Mouse (Mus musculus) thymus, postnatal 14 days (tissue): ENCODE measurements around the gene AB124611.
"Not testable (repeated sequence)": the region's sequence is repeated elsewhere in the genome, so short reads cannot be mapped to it uniquely, and the experiment has no call there.

ENCODE experiments used
- DNase-seq: peaks from one replicate; pipeline ENCODE4 v3.0.0; 2021

AB124611 gene

DNA sequence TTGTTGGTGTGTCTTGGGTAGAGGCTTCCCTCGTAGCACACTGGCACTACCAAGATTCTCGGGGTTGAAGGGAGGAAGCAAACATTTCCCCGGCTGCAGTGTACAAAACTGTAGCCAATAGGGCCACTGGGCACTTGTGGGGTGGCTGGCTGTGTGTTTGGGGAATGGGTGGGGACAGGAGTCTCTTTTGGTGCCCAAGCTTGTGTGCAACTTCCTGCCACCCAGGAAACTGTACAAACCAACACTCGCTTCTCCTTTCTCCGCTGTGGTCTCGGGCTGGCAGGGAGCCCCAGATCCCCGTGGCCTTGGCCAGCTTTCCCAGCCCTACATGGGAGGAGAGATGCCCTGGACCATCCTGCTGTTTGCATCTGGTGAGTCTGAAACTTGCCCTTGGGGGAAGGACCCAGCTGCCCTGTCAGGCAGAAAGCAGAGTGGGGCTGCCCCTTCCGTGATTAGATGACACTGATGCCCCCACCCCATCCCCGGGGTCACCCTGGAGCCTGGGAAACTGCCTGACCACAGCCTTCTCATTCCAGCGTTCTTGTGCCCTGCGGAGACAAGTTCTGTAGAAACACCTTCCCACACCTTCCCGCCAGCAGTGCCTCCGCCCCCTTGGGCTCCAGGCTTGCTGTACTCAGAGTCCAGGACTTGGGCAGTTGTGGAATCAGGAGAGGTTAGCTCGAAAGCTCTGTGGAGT lies at the start of gene AB124611:
Gene AB124611, plus strand, starts transcription at position 240 of the 697 bp plus-strand sequence.
- peak; percentile 67 for DNase-seq

DNA sequence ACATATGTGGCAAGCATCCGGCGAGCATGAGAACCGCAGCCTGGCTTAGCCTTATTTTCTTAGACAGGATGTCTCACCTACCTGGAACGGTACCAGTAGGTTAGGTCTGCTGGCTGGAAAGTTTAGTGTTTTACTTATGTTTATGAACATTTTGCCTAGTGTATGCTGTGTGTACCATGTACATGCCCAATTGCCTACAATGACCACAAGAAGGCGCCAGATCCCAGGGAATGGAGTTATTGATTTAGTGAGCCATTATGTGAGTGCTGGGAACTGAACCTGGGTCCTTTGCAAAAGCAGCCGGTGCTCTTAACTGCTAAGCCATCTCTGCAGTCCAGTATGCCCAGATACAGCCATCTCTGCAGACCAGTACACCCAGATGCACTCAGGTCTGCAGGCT lies 48.3 kb upstream of the AB124611 start:
- DNase-seq = no peak

DNA sequence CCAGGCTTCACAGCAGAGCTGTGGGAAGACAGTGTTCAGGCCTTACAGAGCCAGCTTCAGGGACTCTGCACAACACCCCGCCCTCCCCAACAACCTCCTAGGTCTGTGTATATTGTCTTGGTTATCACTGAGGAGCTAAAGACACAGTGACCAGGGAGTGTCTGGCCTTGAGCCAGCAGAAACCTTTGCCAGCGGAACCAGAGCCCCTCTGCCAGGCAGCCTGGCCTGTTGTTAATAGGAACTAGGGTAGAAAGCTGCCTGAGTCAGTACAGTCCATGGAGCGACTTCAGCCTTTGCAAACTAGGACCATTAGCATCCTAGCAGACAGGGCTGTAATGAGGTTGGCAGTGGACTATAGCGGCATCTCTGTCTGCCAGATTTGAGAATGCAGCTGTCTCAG lies 41.9 kb upstream of the AB124611 start:
- no peak for DNase-seq

DNA sequence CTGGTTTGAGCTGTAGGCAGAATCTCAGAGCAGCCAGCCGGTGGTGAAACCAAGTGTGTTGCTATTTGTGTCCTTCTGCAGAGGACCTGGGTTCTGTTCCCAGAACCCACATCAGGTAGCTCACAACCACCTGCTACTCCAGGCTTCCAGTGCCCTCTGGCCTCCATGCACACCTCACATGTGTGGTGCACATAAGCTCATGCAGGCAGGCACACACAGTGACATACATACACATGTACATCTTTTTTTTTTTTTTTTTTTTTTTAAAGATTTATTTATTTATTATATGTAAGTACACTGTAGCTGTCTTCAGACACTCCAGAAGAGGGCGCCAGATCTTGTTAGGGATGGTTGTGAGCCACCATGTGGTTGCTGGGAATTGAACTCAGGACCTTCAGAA lies 37.7 kb upstream of the AB124611 start:
- not testable (repeated sequence) for DNase-seq

DNA sequence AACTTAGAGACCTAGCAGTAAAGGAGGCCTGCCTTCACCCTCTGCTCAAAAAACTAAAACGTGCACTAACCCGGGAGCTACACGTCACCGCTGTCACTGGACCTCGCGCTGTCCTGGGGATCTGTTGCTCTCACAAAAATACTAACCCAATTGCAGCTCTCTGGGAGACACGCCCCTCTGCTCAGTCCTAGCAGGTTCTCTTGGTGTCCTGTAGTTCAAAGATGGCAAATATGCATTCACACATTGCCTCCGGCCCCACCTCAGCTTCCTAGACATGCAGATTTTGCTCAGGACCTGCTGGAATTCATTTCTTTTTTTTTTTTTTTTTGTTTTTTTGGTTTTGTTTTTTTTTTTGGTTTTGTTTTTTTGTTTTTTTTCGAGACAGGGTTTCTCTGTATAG lies 35.3 kb upstream of the AB124611 start:
- DNase-seq = no peak

DNA sequence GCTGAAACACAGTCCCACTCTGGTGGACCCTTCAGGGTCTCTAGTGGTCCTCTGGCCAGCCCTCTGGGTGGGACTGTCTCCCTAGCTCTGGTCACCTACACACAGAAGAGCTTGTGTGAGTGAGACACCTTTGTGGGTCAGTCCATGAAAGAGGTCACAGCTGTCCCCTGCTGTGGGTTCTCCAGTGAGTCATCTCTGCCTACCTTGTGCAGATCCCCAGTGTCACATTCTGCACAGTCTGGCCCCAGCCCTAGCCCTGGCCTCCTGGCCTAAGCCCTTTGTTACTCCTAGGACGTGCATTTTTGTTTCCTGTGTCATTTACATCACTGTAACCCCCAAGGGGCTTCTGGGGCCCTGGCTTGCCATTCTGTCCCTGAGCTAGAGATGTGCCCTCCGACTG lies 32.1 kb upstream of the AB124611 start:
- no peak for DNase-seq

DNA sequence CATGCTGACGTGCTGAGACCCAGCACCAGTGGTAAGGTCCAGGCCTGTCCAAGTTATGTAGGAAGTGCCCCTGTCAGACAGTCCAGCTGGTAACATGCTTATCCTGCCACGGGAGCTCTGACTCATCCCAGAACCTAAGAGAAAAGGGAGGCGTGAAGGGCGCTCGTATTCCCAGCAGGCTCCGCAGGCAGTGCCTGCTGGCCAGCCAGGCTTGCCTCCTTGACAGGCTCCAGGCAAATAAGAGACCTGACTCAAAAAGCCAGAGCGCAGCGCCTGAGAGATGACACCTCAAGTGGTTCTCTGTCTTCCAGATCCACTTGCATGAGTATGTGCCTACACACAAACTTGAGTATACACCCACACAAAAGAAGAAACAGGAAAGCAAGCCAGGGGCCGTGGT lies 31.2 kb upstream of the AB124611 start:
- no peak for DNase-seq

DNA sequence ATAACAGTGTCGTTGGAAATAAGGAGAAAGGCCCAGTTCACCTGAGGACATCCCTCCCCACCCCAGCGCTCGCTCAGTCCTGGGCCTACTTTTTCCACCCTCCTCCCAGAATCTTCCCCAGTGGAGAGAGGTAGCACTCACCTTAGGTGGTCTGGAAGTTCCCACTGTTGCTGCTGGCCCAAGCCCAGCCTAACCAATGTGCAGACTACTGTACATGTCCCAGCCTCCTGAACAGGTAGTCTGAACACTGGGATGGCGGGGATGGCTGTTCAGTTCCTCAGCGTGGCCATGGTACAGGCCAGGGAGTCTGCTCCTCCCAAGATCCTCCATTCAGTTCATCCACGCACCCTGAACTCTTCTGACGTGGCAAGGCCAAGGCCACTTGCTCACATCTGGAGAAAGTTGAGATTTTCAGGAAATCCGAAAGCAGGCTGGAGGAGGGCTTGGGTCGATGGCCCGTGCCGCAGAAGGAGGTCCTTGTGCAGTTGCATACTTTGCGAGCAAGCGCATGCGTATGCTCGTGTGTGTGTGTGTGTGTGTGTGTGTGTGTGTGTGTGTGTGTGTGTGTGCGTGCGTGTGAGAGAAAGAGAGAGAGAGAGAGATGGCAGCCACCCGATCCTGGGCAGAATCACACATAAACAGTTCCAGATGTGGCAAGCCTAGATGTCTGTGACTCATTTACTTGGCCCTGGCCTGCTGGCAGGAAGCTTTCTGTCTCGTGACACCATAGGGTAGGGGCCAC lies 29.5 kb upstream of the AB124611 start:
- no peak for DNase-seq

DNA sequence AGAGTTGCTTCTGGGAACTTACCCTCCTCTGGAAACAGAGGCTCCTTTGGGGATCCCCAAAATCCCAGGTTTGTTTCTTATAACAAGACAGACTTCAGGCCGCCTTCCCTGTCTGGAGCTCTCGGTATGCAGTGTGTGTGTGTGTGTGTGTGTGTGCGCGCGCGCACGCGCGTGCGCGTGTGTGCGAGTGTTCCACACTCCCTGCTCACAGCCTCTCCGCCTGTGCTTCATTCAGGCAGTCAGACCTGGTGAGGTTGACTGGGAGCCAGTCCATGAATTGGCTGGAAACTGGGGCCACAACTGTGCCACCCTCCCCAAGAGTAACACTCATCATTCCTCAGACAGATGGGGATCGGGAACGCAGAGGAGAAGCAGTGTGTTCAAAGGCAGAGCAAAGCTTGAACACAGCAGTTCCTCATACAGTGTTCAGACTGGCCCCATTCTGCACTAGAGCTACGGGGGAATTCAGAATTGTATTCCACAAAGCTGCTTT lies 28.9 kb upstream of the AB124611 start:
- DNase-seq = no peak

DNA sequence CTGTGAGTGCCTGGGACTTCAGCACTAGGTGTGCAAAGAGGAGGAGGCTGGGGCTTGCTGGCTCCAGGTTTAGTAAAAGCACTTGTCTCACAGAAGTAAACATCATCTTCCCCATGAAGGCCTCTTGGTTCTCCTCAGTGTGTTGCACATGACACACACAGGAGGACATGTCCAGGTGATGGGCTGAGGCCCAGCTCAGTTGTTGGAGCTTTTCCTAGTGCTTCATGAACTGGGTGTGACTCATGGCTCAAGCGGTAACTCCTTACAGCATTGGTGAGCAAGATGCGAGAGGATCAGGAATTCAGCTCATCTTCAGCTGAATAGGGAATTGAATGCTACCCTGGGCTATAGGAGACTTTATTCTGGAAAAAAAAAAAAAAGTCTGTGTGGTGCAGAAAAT lies 28.3 kb upstream of the AB124611 start:
- DNase-seq = no peak

DNA sequence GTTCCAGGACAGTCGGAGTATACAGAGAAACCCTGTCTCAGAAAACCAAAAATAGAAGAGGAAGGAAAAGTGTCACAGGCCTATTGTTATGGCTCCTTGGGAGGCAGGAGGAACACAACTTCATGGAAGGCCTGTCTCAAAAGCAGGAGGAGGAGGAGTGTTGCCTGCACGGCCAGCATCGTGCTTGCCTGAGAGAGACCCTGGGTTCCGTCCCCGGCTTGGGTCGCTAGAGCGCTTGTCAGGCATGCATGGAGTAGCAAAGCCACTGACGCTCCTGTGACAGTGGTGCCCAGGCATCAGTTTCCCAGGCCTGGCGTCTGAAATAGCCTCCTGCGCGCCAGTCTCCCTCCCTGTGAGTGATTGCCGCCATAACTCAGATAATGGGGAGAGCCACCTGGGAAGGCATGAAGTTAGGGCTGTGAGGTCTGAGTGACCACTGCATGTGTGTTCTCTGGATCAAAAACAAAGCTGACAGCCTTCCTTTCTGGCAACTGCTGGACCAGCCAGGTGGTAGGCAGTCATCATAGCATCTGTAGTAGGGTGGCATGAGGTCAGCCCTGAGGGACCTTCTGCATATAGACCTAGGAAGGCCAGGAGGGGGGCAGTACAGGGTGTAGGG lies 27.6 kb upstream of the AB124611 start:
- no peak for DNase-seq

DNA sequence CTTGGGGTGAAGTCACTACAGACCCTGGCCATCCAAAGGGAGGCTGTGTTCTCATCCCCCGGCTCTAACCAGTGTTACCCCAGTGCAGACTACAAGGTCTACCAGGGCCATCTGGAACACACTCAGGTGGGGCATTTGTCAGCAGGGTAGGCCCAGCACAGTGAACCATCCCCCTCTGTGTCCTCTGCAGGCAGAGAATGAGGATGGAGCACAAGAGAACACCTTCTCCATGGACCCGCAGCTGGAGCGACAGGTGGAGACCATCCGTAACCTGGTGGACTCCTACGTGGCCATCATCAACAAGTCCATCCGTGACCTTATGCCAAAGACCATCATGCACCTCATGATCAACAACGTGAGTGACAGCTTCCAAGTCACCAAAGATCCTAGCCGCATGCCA lies 22.6 kb upstream of the AB124611 start:
- DNase-seq = no peak

DNA sequence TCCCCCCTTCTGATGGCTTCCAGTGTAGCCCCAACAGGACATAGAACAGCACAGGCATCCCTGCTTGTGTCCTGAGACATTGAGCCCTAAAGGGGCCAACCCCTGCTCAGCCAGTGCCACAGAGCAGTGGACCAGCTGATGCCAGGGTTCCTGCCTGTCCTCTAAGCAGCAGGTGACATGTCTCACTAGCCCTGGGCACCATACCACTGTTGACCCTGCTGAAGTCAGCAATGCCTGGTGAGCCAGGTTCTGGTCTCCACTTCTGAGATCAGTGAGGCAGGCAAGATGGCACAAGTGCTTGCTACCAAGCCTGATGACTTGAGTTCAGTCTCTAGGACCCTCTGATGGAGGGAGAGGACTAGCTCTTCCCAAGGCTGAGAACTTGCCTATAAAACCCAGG lies 20.2 kb upstream of the AB124611 start:
- DNase-seq = no peak

DNA sequence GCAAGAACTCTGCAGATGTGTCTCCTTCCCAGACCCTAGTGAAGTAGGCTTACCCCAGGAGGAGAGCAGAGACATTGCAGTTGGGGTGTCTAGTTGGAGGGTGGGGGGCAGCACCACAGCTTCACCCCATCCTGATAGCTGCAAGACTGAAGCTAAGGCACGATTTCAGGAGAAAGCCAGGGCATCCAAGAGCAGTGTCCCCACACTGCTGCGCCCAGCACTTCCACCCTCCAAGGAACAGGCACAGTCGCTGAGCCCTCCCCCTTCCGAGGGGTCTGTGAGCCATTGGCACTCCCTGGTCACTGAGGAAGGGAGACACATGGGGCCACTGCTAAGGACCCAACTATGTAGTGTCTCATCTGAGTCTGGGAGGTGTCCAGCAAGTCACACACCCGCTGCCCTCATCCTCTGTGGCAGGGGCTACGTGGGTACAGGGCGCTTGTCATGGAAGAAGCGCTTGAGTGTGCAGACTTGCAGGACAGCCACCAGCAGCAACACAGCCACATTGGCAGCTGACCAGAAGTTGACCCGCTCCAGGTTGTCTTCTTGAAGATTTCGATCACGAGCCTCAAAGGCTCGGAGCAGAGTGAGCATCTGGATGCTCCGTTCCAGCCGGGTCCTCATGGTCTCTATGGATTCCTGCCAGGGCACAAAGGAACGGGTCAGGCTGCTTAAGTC lies 18.1 kb upstream of the AB124611 start:
- DNase-seq = no peak

DNA sequence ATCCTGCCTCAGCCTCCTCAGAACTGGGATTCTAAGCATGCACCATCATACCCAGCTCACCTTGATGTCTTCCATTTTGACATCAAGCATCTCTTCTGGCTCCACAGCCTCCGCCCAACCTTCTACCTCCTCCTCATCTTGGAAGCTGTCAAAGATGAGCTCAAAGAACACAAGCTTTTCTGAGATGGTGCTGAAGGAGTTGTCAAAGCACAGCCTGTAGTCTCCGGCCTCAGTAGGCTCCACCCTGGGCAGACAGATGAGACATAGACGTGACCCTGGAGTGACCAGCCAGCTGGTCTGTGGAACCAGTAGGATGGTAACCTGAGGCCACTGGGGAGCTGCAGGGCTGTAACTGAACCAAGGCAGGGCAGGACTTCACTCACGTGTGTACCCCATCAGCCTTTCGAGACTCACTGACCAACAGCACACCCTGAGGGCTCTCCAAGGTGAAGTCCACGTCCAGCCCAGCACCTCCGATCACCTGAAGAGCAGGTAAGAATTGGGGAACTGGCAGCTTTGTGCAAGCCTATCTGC lies 17.0 kb upstream of the AB124611 start:
- DNase-seq = no peak

DNA sequence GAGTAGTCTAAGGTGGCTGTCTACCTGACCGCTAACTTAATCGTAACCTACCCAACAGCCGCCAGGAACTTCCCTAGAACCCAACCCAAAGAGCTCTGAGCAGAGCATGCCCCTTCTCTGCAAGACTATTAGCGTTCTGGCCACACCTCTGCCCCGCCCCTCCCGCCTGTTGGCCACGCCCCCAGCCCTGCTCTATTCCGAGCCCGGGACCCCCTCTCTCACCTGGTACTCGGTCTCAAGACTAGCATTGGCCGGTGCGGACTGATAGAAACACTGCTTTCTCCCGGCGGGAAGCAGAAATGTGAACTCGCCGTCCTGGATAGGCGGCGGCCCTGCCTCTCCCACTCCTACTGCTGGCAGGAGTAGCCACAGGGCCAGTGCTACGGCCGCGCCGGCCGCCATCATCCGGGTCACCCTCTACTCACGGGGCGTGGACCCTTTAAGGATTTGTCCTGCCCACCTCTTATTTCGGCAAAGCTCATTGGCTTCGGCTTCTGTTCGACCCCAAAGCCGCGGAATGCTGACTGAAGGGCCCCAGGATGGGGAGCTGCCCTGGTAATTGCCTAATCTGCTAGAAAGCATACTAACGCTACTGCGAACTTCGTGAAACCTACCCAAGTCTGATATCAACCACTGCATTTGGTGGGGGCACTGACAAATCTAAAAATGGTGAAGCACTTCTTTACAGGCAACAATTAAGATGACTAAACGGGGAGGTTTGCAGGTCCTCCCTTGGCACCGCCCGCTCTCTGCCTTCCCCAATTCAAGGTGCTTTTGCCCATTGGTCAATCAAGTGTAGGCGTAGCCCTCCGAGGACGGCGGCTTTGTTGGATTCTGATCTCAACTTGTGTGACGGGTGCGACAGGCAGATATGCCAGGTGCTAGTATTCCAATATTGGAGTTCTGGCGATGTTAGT lies 15.9 kb upstream of the AB124611 start, which contains the start of gene Tmed1:
Gene Tmed1, minus strand, starts transcription at position 481 of the 917 bp plus-strand sequence.
- DNase-seq = peak; percentile 86

DNA sequence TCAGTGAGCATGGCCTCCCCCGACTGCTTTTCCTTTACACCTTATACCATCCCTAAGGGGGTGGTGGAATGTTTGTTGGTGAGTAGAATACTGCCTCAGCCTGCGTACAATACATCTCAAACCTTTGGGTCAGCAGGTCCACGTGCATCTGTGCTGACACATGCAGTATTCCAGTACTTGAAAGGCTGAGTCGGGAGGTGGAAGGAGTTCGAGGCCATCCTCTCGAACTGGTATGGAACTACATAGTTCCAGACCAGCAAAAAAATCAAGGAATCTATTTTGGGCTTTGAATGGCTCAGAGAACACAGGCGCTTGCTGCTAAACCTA lies 15.3 kb upstream of the AB124611 start:
- DNase-seq = no peak

DNA sequence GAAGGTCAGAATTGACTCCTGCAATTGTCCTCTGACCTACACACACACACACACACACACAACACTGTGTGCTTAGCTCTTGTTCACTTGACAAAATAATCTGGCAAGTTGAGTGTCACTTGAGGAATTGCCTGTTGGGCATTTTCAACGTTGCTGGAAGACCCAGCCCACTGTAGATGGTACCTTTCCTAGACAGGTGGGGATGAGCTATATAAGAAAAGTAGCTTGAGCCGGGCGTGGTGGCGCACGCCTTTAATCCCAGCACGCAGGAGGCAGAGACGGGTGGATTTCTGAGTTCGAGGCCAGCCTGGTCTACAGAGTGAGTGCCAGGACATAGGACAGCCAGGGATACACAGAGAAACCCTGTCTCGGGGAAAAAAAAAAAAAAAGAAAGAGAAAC lies 14.9 kb upstream of the AB124611 start:
- no peak for DNase-seq

DNA sequence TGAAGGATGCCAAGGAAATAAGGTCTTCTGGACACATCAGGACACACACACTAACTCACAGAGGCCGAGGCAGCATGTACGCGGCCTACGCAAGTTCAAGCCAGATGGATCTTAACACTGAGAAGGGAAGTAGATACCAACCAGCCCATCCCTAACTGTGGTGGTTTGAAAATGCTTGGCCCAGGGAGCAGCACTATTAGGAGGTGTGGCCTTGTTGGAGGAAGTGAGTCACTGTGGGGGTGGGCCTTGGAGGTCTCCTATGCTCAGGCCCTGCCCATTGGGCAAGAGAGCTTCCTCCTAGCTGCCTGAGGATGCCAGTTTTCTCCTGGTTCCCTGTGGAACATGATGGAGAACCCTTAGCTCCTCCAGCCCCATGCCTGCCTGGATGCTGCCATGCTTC lies 12.5 kb upstream of the AB124611 start:
- DNase-seq = no peak

DNA sequence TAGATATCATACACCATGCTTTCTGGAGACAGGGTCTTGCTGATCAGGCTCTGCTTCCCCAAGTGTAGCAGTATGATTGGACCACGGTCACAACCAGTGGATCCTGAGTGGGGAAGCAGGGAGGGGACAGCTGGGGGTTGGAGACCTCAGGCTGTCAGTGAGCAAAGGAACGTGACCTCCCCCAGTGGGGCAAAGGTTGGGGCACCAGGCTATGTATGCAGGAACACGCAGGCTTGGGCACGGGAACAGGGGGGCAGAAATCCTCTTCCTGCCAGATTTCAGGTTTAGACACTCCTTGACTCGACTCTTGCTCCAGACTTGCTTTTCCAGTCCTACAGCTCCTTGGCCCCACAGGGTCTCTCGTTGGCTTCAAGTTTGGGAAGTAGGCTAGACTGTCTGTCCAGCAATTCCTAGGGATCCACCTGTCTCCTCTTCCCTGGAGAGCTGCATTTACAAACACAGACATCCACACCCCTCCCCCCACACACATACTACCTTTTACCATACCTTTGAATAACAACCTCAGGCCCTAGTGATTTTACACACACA lies 8.0 kb upstream of the AB124611 start:
- no peak for DNase-seq

DNA sequence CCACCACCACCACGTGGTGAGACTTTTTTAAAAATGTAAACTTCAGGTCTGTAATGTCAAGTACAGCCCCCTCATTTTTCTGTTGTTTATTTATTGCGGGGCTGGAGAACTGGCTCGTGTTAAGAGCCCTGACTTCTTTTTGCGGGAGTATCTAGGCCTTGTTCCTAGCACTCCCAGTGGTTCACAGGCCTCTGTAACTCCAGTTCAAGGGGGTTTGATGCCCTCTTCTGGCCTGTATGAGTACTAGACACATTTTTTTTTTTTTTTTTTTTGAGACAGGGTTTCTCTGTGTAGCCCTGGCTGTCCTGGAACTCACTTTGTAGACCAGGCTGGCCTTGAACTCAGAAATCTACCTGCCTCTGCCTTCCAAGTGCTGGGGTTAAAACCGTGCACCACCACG lies 7.3 kb upstream of the AB124611 start:
- DNase-seq = not testable (repeated sequence)
